Mouse (Mus musculus) G1E-ER4 (cell line): ENCODE measurements around the gene 4930467E23Rik. TPM values are rescaled to one million over a fixed set of nuclear protein-coding genes. Genes with fewer than 3 reads are reported as not detected.
"Not testable (repeated sequence)": the region's sequence is repeated elsewhere in the genome, so short reads cannot be mapped to it uniquely, and the experiment has no call there.

Experiments
- GATA1 ChIP-seq: IDR thresholded peaks from one replicate; pipeline ENCODE4 v1.8.0; 2012; ENCODE audit warnings: low read length, inconsistent platforms
- polyA plus RNA-seq: library from polyadenylated mRNA; stranded (reverse); fragments of >175 nt; gene quantifications from 2 replicates; pipeline ENCODE4 v1.2.3, GENCODE M21; 2012

Gene 4930467E23Rik
- polyA plus RNA-seq: not detected in 2 replicates

GRCm38 (mm10) chr8:19729276-19729675 is at the start of gene 4930467E23Rik:
TSS of gene 4930467E23Rik (plus strand) at chr8:19729576.
- not testable (repeated sequence) for TF ChIP-seq GATA1

Other genes with a start within 250 kb of the 4930467E23Rik start
- not detected in 2 replicates for gene Defb7, start 234.5 kb upstream of the 4930467E23Rik start, polyA plus RNA-seq
- not detected in 2 replicates for gene Gm31371, start 173.8 kb downstream of the 4930467E23Rik start, polyA plus RNA-seq